Mouse (Mus musculus): ENCODE data around the gene Snx5. TPM values are rescaled to one million over a fixed set of nuclear protein-coding genes. Genes with fewer than 3 reads are reported as not detected.

Snx5 gene
- polyA plus RNA-seq (2012; rRNA removed): 80.2 and 100 TPM in 2 replicates

- DNase-seq (ENCODE audit: low read depth in 1 of 2, low spot score in 2 of 2): peak; percentile 83 to 90
- Histone ChIP-seq H3K27me3 (ENCODE audit: control insufficient read depth, insufficient read depth, low read length) (no peaks in the 10 kb centered on the region), H3K36me3 (ENCODE audit: control insufficient read depth, insufficient read depth, low read length) (peaks cover 6% of the 10 kb centered on the region), H3K4me1 (ENCODE audit: control insufficient read depth, insufficient read depth, insufficient read length) (peaks cover 4% of the 10 kb centered on the region; the same call in 1 of the 2 replicates), H3K27ac (ENCODE audit: insufficient read depth, low read length) (peak within 1 kb of the TSS; percentile 99), H3K4me3 (ENCODE audit: extremely low read depth, insufficient read depth, insufficient read length) (peak within 1 kb of the TSS; percentile 98)
- TF ChIP-seq POLR2A (IDR thresholded peaks at IDR 0.05; ENCODE audit: low read depth, low read length) (peak; percentile 93), CTCF (IDR thresholded peaks at IDR 0.05; ENCODE audit: extremely low read depth, insufficient read depth, insufficient read length, insufficient replicate concordance) (no peak)
- WGBS: under 1% methylated on average over 91 of the region's 93 CpGs
Observed at GRCm38 (mm10) chr2:144270507-144271420, at the start of gene Snx5, which contains the start of gene Mgme1. Gene Snx5, minus strand, starts transcription at chr2:144270906. Gene Mgme1, plus strand, starts transcription at chr2:144270663.

GRCm38 (mm10) chr2:144311372-144311771 lies 40.7 kb upstream of the Snx5 start:
- Histone ChIP-seq H3K36me3 (ENCODE audit: control insufficient read depth, insufficient read depth, low read length) (no peaks in the 10 kb centered on the region), H3K4me1 (ENCODE audit: control insufficient read depth, insufficient read depth, insufficient read length) (no peaks in the 10 kb centered on the region), H3K4me3 (ENCODE audit: extremely low read depth, insufficient read depth, insufficient read length) (no peak overlapping the region), H3K27me3 (ENCODE audit: control insufficient read depth, insufficient read depth, low read length) (no peaks in the 10 kb centered on the region), H3K27ac (ENCODE audit: insufficient read depth, low read length) (no peak overlapping the region)
- TF ChIP-seq POLR2A (IDR thresholded peaks at IDR 0.05; ENCODE audit: low read depth, low read length) (no peak), CTCF (IDR thresholded peaks at IDR 0.05; ENCODE audit: extremely low read depth, insufficient read depth, insufficient read length, insufficient replicate concordance) (no peak)
- DNase-seq (ENCODE audit: low read depth in 1 of 2, low spot score in 2 of 2): no peak
- WGBS: 87% methylated on average over 2 of the region's 2 CpGs

GRCm38 (mm10) chr2:144310273-144310672 lies 39.6 kb upstream of the Snx5 start:
- 77% methylated on average over 5 of the region's 5 CpGs for WGBS
- no peak overlapping the region for H3K4me3 ChIP-seq (ENCODE audit: extremely low read depth, insufficient read depth, insufficient read length)
- DNase-seq (ENCODE audit: low read depth in 1 of 2, low spot score in 2 of 2): no peak
- no peaks in the 10 kb centered on the region for H3K36me3 ChIP-seq (ENCODE audit: control insufficient read depth, insufficient read depth, low read length)
- H3K27me3 ChIP-seq (ENCODE audit: control insufficient read depth, insufficient read depth, low read length): no peaks in the 10 kb centered on the region
- H3K4me1 ChIP-seq (ENCODE audit: control insufficient read depth, insufficient read depth, insufficient read length): no peaks in the 10 kb centered on the region
- TF ChIP-seq CTCF (IDR thresholded peaks at IDR 0.05; ENCODE audit: extremely low read depth, insufficient read depth, insufficient read length, insufficient replicate concordance) (no peak), POLR2A (IDR thresholded peaks at IDR 0.05; ENCODE audit: low read depth, low read length) (no peak)
- no peak overlapping the region for H3K27ac ChIP-seq (ENCODE audit: insufficient read depth, low read length)

- no peaks in the 10 kb centered on the region for H3K27me3 ChIP-seq (ENCODE audit: control insufficient read depth, insufficient read depth, low read length)
- H3K36me3 ChIP-seq (ENCODE audit: control insufficient read depth, insufficient read depth, low read length): no peaks in the 10 kb centered on the region
- TF ChIP-seq POLR2A (IDR thresholded peaks at IDR 0.05; ENCODE audit: low read depth, low read length) (no peak), CTCF (IDR thresholded peaks at IDR 0.05; ENCODE audit: extremely low read depth, insufficient read depth, insufficient read length, insufficient replicate concordance) (no peak)
- WGBS: 81% methylated on average over 8 of the region's 8 CpGs
- H3K4me1 ChIP-seq (ENCODE audit: control insufficient read depth, insufficient read depth, insufficient read length): no peaks in the 10 kb centered on the region
- H3K27ac ChIP-seq (ENCODE audit: insufficient read depth, low read length): no peak overlapping the region
- DNase-seq (ENCODE audit: low read depth in 1 of 2, low spot score in 2 of 2): no peak
- H3K4me3 ChIP-seq (ENCODE audit: extremely low read depth, insufficient read depth, insufficient read length): no peak overlapping the region
Observed at GRCm38 (mm10) chr2:144308561-144308960, 37.9 kb upstream of the Snx5 start.

- Histone ChIP-seq H3K4me3 (ENCODE audit: extremely low read depth, insufficient read depth, insufficient read length) (no peak overlapping the region), H3K27ac (ENCODE audit: insufficient read depth, low read length) (no peak overlapping the region), H3K4me1 (ENCODE audit: control insufficient read depth, insufficient read depth, insufficient read length) (no peaks in the 10 kb centered on the region), H3K36me3 (ENCODE audit: control insufficient read depth, insufficient read depth, low read length) (no peaks in the 10 kb centered on the region), H3K27me3 (ENCODE audit: control insufficient read depth, insufficient read depth, low read length) (no peaks in the 10 kb centered on the region)
- 89% methylated on average over 18 of the region's 18 CpGs for WGBS
- no peak for TF ChIP-seq POLR2A (IDR thresholded peaks at IDR 0.05; ENCODE audit: low read depth, low read length)
- TF ChIP-seq CTCF (IDR thresholded peaks at IDR 0.05; ENCODE audit: extremely low read depth, insufficient read depth, insufficient read length, insufficient replicate concordance): no peak
- DNase-seq (ENCODE audit: low read depth in 1 of 2, low spot score in 2 of 2): no peak
Observed at GRCm38 (mm10) chr2:144305721-144306294, 35.1 kb upstream of the Snx5 start.

DNA sequence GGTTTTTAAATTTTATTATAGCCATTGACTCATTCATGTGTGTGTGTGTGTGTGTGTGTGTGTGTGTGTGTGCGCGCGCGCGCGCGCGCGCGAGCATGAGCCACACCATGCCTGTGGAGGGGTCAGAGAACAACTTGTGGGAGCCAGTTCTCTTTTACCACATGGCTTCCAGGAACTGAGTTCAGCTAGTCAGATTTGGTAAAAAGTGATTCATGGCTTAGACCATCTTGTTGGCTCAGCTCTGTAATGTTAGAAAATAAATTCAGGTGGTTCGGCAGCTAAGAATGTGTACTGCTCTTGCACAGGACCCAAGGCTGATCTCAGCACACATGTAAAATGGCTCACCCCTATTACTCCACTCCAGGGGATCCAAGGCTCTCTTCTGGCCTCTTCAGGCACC lies 30.4 kb upstream of the Snx5 start:
- H3K4me3 ChIP-seq (ENCODE audit: extremely low read depth, insufficient read depth, insufficient read length): no peak overlapping the region
- H3K36me3 ChIP-seq (ENCODE audit: control insufficient read depth, insufficient read depth, low read length): no peaks in the 10 kb centered on the region
- peaks cover 6% of the 10 kb centered on the region for H3K4me1 ChIP-seq (ENCODE audit: control insufficient read depth, insufficient read depth, insufficient read length)
- no peak for TF ChIP-seq CTCF (IDR thresholded peaks at IDR 0.05; ENCODE audit: extremely low read depth, insufficient read depth, insufficient read length, insufficient replicate concordance)
- no peak for TF ChIP-seq POLR2A (IDR thresholded peaks at IDR 0.05; ENCODE audit: low read depth, low read length)
- WGBS: 84% methylated on average over 11 of the region's 11 CpGs
- no peak for DNase-seq (ENCODE audit: low read depth in 1 of 2, low spot score in 2 of 2)
- no peak overlapping the region for H3K27ac ChIP-seq (ENCODE audit: insufficient read depth, low read length)
- H3K27me3 ChIP-seq (ENCODE audit: control insufficient read depth, insufficient read depth, low read length): no peaks in the 10 kb centered on the region

Measured in spleen, adult 2 months (tissue).